Mouse (Mus musculus): Measurements from ENCODE around the gene Olfr190. TPM values are rescaled to one million over a fixed set of nuclear protein-coding genes. Genes with fewer than 3 reads are reported as not detected.
"Not testable (repeated sequence)": the region's sequence is repeated elsewhere in the genome, so short reads cannot be mapped to it uniquely, and the experiment has no call there.

Gene Olfr190
- not detected for total RNA-seq (2021)
- long read RNA-seq, result 0 reads

DNA sequence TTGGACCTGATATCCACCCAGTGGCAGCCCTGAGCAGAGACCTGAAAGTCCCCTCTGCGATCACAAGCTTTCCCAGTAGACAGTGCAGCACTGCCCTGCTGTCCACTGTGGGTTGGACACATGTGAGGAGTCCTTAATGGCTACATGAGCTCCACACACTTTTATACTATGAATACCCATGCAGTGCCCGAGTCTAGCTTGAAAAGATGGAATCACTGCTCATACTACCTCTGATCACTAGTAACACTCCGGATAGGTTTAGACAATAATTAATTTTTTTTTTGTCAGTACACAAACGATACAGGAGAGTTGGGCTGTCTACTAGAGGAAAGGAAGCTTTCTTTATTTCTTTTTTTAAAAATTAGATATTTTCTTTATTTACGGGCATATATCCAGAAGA is at the start of gene Olfr190:
Gene Olfr190, minus strand, starts transcription at position 101 of the 400 bp plus-strand sequence.
- no peak for DNase-seq (ENCODE audit: low spot score in 2 of 2)

DNA sequence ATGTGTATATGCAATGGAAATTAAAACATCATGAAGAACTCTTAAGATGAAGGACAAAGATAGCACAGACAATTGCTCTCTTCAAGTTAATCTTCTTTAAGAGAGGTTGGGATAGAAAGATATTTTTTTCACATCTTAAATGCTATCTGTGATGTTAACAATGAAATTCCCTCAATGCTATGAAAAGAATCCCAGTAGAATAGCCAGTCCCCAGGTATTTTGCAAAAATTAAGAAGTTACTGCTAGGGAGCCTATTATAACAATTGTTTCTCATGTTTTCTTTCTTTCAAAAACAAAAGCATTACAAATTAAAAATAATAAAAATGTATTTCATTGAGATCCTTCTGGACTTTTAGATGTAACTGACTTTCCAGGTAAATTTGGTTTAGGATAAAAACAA is 43.2 kb upstream of the Olfr190 start, which contains the start of gene Olfr194:
Gene Olfr194, minus strand, starts transcription at position 101 of the 400 bp plus-strand sequence.
- no peak for DNase-seq (ENCODE audit: low spot score in 2 of 2)

DNA sequence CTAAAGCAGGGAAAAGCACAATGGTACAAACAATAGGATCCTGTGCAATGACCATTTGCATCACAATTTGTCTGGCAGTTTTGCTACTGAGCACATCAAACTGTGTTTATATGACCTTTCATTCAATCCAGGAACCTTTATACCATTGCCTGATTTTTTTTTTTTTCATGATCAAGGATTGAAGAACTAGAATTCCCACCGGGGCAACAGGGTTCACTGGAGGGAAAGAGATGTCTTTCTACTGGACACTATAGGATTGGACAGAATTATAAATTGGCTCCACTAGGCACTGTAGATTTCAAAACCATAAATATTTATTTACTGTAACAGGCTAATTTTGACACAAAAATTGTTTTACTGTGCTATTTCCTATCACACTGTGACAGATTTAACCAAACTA is 34.0 kb upstream of the Olfr190 start, which contains the start of gene Olfr193:
Gene Olfr193, minus strand, starts transcription at position 101 of the 400 bp plus-strand sequence.
- no peak for DNase-seq (ENCODE audit: low spot score in 2 of 2)

DNA sequence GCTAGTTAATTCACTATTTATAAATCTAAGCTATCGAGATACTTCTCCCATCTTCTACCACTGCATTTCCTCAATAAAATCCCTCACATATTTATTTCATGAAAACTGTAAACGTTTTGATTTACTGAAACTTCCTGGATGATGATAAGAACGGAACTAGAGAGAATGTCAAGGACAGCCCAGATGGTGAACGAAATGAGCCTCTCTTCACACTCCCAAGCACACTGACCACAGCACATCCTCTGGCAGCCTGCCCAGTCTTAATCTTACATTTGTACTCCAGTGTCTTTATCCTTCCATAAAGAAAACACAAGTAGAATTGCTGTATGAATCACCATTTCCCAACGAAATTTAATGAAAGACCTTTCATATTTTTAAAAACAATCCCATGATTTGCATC is 30.7 kb upstream of the Olfr190 start:
- not testable (repeated sequence) for DNase-seq (ENCODE audit: low spot score in 2 of 2)

DNA sequence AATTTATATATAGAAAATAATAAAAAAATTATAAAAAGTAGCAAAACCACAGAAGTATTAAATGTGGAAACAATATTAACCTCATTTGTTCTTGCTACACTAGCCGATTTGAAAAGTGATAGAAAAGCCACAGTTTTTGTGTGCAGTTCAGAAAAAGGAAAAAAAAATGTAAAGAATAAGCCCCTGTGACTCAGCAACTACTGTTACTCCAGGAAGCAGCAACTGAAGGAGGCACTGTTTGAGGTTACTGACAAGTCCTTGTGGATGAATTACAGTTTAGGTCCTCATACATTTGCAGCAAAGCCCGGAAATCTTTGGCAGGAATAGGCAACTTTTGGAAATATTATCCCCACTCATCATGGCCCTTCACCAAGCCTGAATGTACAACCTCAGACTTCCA is 27.5 kb upstream of the Olfr190 start:
- DNase-seq (ENCODE audit: low spot score in 2 of 2), result no peak

DNA sequence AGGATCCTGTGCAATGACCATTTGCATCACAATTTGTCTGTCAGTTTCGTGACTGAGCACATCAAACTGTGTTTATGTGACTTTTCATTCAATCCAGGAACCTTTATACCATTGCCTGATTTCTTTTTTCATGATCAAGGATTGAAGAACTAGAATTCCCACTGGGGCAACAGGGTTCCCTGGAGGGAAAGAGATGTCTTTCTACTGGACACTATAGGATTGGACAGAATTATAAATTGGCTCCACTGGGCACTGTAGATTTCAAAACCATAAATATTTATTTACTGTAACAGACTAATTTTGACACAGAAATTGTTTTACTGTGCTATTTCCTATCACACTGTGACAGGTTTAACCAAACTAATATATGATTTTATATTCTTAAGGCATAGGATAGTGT is 11.9 kb upstream of the Olfr190 start, which contains the start of gene Olfr191:
Gene Olfr191, minus strand, starts transcription at position 101 of the 400 bp plus-strand sequence.
- DNase-seq (ENCODE audit: low spot score in 2 of 2), result not testable (repeated sequence)

DNA sequence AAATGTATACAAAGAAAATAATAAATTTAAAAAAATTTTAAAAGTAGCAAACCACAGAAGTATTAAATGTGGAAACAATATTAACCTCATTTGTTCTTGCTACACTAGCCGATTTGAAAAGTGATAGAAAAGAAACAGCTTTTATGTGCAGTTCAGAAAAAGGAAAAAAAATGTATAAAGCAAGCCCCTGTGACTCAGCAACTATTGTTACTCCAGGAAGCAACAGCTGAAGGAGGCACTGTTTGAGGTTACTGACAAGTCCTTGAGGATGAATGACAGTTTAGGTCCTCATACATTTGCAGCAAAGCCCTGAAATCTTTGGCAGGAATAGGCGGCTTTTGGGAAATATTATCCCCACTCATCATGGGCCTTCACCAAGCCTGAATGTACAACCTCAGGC is 3.3 kb upstream of the Olfr190 start:
- not testable (repeated sequence) for DNase-seq (ENCODE audit: low spot score in 2 of 2)

DNA sequence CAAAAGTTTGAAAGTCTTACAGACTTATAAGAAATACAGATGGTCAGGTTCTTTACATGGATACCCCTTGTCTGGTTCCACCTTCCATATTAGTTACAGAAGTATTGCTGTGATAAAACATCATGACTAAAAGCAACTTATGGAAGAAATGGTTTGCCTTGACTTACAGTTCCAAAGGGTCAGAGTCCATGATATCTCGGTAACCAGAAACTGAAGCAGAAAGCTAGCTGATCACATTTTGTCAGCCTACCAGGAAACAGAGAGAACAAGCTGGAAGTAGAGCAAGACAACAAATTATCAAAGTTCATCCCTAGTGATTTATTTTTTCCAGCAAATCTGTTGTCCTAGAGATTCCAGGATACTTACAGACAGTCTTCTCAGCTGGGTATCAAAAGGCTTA is 4.3 kb downstream of the Olfr190 start:
- no peak for DNase-seq (ENCODE audit: low spot score in 2 of 2)

DNA sequence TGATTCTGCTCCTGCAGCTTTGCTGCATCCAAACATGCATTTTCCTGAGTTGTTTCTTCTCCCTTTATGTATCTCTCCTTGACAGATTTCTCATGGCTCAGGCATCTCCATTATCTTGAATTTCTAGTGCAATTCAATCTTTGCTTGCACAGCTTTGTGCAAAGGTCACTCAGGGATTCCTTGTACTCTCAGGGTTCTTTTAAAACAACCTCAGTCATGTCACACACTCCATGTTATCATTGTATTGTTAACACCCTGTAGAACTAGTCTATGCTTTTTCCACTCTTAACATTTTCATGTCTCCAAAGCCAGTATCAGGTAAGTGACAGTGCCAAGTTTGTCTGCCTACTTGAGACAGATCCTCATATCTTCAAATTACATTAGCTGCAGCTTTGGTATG is 6.0 kb downstream of the Olfr190 start:
- DNase-seq (ENCODE audit: low spot score in 2 of 2), result no peak

DNA sequence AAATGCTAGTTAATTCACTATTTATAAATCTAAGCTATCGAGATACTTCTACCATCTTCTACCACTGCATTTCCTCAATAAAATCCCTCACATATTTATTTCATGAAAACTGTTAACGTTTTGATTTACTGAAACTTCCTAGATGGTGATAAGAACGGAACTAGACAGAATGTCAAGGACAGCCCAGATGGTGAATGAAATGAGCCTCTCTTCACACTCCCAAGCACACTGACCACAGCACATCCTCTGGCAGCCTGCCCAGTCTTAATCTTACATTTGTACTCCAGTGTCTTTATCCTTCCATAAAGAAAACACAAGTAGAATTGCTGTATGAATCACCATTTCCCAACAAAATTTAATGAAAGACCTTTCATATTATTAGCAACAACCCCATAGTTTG is 15.4 kb downstream of the Olfr190 start:
- DNase-seq (ENCODE audit: low spot score in 2 of 2), result not testable (repeated sequence)

DNA sequence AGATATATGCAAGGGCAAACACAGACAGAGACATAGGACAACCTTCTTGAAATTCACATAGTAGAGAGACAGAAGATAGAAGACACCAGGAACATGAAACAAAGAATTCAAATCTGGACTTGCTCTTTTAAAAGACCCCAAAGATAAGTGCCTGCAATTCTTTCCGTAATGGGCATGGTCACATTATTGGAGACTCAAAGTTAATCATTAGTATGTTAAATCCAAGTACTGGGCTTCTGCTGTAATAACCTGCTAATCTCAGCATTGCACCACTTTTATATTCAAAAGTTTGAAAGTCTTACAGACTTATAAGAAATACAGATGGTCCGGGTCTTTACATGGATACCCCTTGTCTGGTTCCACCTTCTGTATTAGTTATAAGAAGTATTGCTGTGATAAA is 28.5 kb downstream of the Olfr190 start:
- not testable (repeated sequence) for DNase-seq (ENCODE audit: low spot score in 2 of 2)

DNA sequence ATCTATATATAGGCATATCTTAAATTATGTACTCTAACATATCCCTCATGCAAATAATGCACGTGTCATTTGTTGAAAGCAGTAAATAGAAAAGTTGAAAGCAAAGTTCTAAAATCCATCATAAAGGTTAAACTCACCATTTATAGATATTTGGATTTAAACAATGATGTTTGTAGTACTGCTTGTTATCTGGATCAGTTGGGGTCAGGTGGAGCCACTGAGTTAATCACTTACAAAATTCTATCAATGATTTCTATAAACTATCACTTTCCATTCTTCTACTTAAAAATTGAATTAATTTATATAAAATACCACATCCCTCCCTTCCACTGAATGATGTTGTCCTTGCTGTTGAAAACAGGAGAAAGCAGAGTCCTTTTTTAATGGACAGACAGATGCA is 28.9 kb downstream of the Olfr190 start:
- DNase-seq (ENCODE audit: low spot score in 2 of 2), result no peak

DNA sequence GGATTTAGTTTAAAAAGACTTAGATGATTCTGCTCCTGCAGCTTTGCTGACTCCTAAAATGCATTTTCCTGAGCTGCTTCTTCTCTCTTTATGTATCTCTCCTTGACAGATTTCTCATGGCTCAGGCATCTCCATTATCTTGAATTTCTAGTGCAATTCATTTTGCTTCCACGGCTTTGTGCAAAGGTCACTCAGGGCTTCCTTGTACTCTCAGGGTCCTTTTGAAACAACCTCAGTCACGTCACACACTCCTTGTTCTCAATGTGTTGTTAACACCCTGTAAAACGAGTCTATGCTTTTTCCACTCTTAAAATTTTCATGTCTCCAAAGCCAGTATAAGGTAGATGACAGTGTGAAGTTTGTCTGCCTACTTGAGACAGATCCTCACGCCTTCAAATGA is 30.2 kb downstream of the Olfr190 start:
- no peak for DNase-seq (ENCODE audit: low spot score in 2 of 2)

DNA sequence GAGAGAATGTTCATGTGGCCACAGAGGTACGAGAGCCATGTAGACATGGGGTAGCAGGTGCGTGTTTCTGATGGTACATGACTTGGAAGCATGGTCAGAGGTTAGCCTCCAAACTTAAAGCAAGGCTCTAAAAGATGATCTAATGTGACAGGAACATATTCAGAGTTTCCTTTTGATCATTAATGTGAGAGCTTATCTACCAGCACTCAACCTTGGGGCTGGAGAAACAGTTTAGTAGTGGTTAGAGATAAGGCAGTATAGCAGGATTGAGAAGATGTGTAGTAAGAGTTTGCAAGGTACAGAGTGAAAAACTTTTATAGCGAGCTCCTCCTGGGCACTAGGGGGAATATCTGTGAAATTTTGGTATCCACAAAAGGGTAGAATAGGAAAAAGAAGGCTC is 32.0 kb downstream of the Olfr190 start:
- no peak for DNase-seq (ENCODE audit: low spot score in 2 of 2)

DNA sequence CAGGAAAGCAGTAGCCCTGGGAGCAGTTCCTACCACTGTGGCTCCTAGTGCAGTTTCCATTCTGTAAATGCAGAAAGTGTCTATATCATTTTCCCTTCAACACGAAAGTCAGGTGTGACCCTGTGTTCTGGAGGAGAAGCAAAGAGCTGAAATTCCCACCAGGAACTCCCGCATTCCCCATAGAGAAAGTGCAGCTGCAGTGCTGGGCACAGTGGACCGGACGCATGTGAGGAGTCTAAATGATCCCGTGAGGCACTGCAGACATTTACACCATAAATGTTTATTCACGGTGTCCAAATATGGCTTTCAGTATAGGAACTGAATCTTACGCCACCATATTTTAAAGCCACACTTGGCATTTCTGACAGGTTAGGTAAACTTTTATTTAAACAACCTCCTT is 38.1 kb downstream of the Olfr190 start, which contains the start of gene Olfr187:
Gene Olfr187, minus strand, starts transcription at position 58 of the 400 bp plus-strand sequence.
- DNase-seq (ENCODE audit: low spot score in 2 of 2), result no peak

DNA sequence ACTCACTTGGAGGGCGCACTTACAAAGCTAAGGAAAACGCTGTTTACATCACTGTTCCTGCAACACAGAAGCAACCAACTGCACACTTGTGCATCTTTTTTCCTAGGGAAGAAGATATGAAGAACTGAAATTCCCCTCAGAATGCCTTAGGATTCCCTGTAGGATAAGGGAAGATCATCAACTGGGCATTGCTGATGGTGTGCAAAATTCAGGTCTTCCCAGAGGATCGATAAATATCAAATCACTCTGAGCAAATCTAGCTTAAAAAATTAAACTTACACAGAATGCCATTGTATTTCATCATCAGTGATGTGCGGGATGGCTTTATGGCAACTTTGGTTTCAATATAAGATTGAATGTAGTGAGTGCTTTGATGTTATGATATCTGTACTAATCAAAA is 47.6 kb downstream of the Olfr190 start, which contains the start of gene Olfr186:
Gene Olfr186, minus strand, starts transcription at position 101 of the 400 bp plus-strand sequence.
- DNase-seq (ENCODE audit: low spot score in 2 of 2), result no peak

Other genes starting within 250 kb of the Olfr190 start
- not detected for gene Olfr177, start 203.2 kb downstream of the Olfr190 start, total RNA-seq (2021)
- not detected for gene Olfr178, start 185.9 kb downstream of the Olfr190 start, total RNA-seq (2021)
- gene Olfr181, start 149.2 kb downstream of the Olfr190 start, total RNA-seq (2021), result not detected
- gene Olfr180, start 148.6 kb downstream of the Olfr190 start, total RNA-seq (2021), result not detected
- gene Olfr183, start 82.6 kb downstream of the Olfr190 start, total RNA-seq (2021), result not detected
- not detected for gene Olfr186, start 47.7 kb downstream of the Olfr190 start, total RNA-seq (2021)
- not detected for gene Olfr187, start 38.2 kb downstream of the Olfr190 start, total RNA-seq (2021)
- not detected for gene Olfr191, start 11.8 kb upstream of the Olfr190 start, total RNA-seq (2021)
- not detected for gene Olfr193, start 33.9 kb upstream of the Olfr190 start, total RNA-seq (2021)
- not detected for gene Olfr194, start 43.1 kb upstream of the Olfr190 start, total RNA-seq (2021)
- not detected for gene Olfr195, start 69.0 kb upstream of the Olfr190 start, total RNA-seq (2021)
- not detected for gene Olfr196, start 92.4 kb upstream of the Olfr190 start, total RNA-seq (2021)
- gene Olfr198, start 125.5 kb upstream of the Olfr190 start, total RNA-seq (2021), result not detected
- not detected for gene Olfr199, start 141.8 kb upstream of the Olfr190 start, total RNA-seq (2021)
- gene Olfr201, start 194.6 kb upstream of the Olfr190 start, total RNA-seq (2021), result not detected
- not detected for gene Olfr202, start 208.8 kb upstream of the Olfr190 start, total RNA-seq (2021)
- not detected for gene Olfr203, start 220.9 kb upstream of the Olfr190 start, total RNA-seq (2021)
- under 1 TPM; 0.09 to 0.11 TPM for gene Olfr204, start 240.2 kb upstream of the Olfr190 start, total RNA-seq (2021)

All from layer of hippocampus, postnatal 10 days (tissue).